Mouse (Mus musculus) ZHBTc4 (cell line): ENCODE measurements around the gene Gm11114.

Source experiments
- DNase-seq: peaks from one replicate; pipeline ENCODE4 v3.0.0-alpha.2; 2011; ENCODE audit warnings: low read depth, low spot score

The Gm11114 gene

DNA sequence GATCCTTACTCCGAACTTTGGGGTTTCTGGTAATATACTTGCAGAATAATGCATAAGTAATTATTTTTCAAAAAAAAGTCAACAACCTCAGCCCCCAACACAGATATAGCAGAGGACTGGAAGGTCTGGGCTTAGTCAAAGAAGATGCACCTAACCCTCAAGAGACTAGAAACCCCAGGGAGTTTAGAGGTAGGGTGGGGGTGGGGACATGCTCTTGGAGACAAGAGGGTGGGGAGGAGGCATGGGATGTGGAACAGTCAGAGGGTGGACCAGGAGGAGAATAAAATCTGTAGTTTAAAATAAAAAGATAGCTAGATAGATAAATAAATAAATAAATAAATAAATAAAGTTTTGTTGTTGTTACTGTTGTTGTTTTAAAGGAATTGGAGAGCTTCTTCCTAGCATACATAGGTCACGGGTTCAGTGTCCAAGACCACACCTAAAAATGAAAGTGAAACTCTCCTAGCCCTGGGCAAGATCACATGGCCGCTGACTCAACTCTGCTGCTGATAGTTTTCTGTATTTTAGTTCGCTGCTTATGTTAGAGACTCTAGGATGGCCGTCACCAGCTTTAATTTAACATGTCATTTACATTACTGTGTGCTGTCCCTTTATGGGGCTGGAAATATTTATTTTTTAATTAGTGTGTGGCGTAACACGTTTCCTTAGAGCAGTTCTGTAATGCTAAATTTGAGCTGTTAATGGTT is 44.7 kb downstream of the Gm11114 start:
- DNase-seq: no peak
